Mouse (Mus musculus) gastrocnemius, adult 18-20 months (tissue): Measurements from ENCODE around the gene Akap12. TPM values are rescaled to one million over a fixed set of nuclear protein-coding genes. Genes with fewer than 3 reads are reported as not detected.
A peak's percentile ranks its signal among the peaks of the same experiment; 100 is the strongest.

Experiments
- DNase-seq: peaks from one replicate; pipeline ENCODE4 v3.0.0; 2021; ENCODE audit warnings: low spot score
- total RNA-seq, 2 experiments: library from RNA; stranded (reverse); gene quantifications; 2 replicates each; pipeline ENCODE4 v1.2.3; 2021

Akap12 gene
- total RNA-seq, 2 experiments from 2014 or later: 7.2 to 13.8 TPM

- peak; percentile 15 for DNase-seq
These were observed 16.2 kb downstream of the Akap12 start for GRCm38 (mm10) chr10:4282395-4282794.

- no peak for DNase-seq
These were observed 18.6 kb downstream of the Akap12 start for GRCm38 (mm10) chr10:4284781-4285180.

- no peak for DNase-seq
These were observed 19.6 kb downstream of the Akap12 start for GRCm38 (mm10) chr10:4285752-4286151.

- no peak for DNase-seq
These were observed 23.0 kb downstream of the Akap12 start for GRCm38 (mm10) chr10:4289171-4289570.

- DNase-seq: no peak
These were observed 23.5 kb downstream of the Akap12 start for GRCm38 (mm10) chr10:4289636-4290035.

GRCm38 (mm10) chr10:4290145-4290544 is 24.0 kb downstream of the Akap12 start:
- no peak for DNase-seq

- no peak for DNase-seq
These were observed 24.4 kb downstream of the Akap12 start for GRCm38 (mm10) chr10:4290561-4290960.

- peak; percentile 18 for DNase-seq
These were observed 27.2 kb downstream of the Akap12 start for GRCm38 (mm10) chr10:4293418-4293817.

- DNase-seq: no peak
These were observed 37.4 kb downstream of the Akap12 start for GRCm38 (mm10) chr10:4303558-4303957.

- no peak for DNase-seq
These were observed 57.7 kb downstream of the Akap12 start for GRCm38 (mm10) chr10:4323885-4324284.

- no peak for DNase-seq
These were observed 59.4 kb downstream of the Akap12 start for GRCm38 (mm10) chr10:4325562-4325961.

GRCm38 (mm10) chr10:4327716-4328115 is 61.5 kb downstream of the Akap12 start:
- DNase-seq: no peak

GRCm38 (mm10) chr10:4332228-4332979 is 66.2 kb downstream of the Akap12 start:
- no peak for DNase-seq

- peak; percentile 52 for DNase-seq
These were observed 67.1 kb downstream of the Akap12 start for GRCm38 (mm10) chr10:4333319-4333718.

- peak; percentile 79 for DNase-seq
These were observed 68.0 kb downstream of the Akap12 start for GRCm38 (mm10) chr10:4334039-4334683.

- DNase-seq: peak; percentile 56
These were observed 72.8 kb downstream of the Akap12 start for GRCm38 (mm10) chr10:4338863-4339461.

GRCm38 (mm10) chr10:4341430-4341829 is 75.2 kb downstream of the Akap12 start:
- peak; percentile 53 for DNase-seq

- peak; percentile 91 for DNase-seq
These were observed 80.4 kb downstream of the Akap12 start for GRCm38 (mm10) chr10:4346489-4347135.

GRCm38 (mm10) chr10:4347136-4347492 is 80.9 kb downstream of the Akap12 start:
- DNase-seq: no peak

- no peak for DNase-seq
These were observed 81.4 kb downstream of the Akap12 start for GRCm38 (mm10) chr10:4347591-4347990.

GRCm38 (mm10) chr10:4354371-4355260 is 88.4 kb downstream of the Akap12 start:
- peak; percentile 66 for DNase-seq
